In the genomic region with DNA sequence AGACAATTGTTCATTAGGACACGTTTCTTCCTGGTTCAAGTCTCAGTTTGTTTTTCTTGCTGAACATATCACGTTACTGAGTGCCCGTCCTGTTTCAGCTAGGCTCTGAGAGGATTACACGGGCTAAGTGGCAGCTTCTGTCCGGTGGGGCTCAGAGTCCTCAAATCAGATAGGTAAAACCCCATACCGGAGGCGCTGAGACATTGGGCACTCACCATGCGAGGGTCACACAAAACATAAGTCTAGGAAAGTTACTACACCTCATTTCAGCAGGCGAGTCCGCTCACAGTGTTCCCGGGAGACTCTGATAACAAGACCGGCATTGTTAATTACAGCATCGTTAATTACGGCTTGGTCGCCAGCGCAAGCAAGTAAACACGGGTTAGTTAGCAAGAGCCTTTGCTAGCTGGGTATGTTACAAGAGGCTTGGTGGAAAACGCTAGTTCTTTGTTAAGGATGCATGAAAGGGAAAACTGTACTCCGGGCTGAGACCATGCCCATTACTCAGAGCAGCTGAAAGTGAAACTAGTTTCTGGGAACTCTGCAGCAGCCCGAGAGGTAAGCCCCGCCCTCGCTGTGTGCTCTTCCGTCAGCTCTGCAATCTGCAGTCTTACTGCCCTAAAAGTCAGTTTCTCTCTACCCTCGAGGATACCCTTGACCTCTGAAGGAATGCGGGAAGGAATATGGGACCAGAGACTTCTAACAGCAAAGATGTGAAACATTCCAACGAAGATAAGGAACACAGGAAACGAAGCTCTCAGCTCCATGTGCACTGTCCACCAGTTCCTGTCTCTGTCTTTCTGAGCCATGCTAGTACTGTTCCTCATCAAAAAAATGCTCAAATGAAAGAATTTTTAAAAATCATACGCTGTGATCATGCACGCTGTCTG, we compare ENCODE assay signal across 8 mouse cellular contexts. TPM values are rescaled to one million over a fixed set of nuclear protein-coding genes. Genes with fewer than 3 reads are reported as not detected.
DNase-seq lines count a peak whose midpoint lies in the region; ATAC-seq and TF ChIP-seq lines count a peak whose summit lies in the region.

No protein-coding gene starts in this region.

- TF ChIP-seq CTCF in cortical plate, adult 2 months (IDR thresholded peaks at IDR 0.05; ENCODE audit: extremely low read depth, insufficient read depth, low read length), result no peak

- DNase-seq in gastrocnemius, postnatal 10 days, result peak; percentile 48
- peak; percentile 92 for DNase-seq in induced T-regulatory cell, adult 2 months (ENCODE audit: low read depth)
- DNase-seq in left cerebral cortex, postnatal 10 days (ENCODE audit: extremely low spot score in 1 of 2, low spot score in 2 of 2), result peak; percentile 21 to 62
- peak; percentile 37 to 43 for DNase-seq in right cerebral cortex, postnatal 10 days (ENCODE audit: low spot score in 2 of 2)
- peak; percentile 65 to 69 for DNase-seq in urinary bladder, postnatal 36 days (ENCODE audit: low spot score in 2 of 2)

- peak overlapping the region; percentile 90 for H3K4me3 ChIP-seq in cortical plate, adult 2 months (ENCODE audit: insufficient read depth, low read length)

- intact Hi-C loops in left cerebral cortex, postnatal 10 days (cut with DNase I), result no loop called here

- no peaks in the 10 kb centered on the region for H3K4me1 ChIP-seq in cortical plate, adult 2 months (ENCODE audit: control insufficient read depth, insufficient read depth, low read length)

- 0 out of 2 replicates have a peak overlapping the region, but pooled peaks have one; percentile 38 for H3K27ac ChIP-seq in cortical plate, adult 2 months (ENCODE audit: insufficient read depth, low read length)

- TF ChIP-seq POLR2A in cortical plate, adult 2 months (IDR thresholded peaks at IDR 0.05; ENCODE audit: extremely low read depth, insufficient read depth, low read length), result no peak

- peak; percentile 97 for ATAC-seq in activated CD4-positive, CD25-positive, alpha-beta regulatory T cell, adult 4 months
- peak; percentile 87 for ATAC-seq in megakaryocyte progenitor cell, adult 5-6 weeks (replicated peaks; ENCODE audit: poor library complexity)

RNA-seq across cellular contexts. Expression of gene Cggbp1, which starts 21.9 kb away (rescaled TPM):
- polyA plus RNA-seq in activated CD4-positive, CD25-positive, alpha-beta regulatory T cell, adult 4 months (2017; shearing (Covaris generic)), result 10 to 100 TPM; 45.1 to 53.3 TPM
- polyA plus RNA-seq in cortical plate, adult 2 months (2012; rRNA removed), result 34.2 and 36.7 TPM in 2 replicates
- 10 to 100 TPM; 40.8 to 45.4 TPM for total RNA-seq in gastrocnemius, postnatal 10 days (2021)
- total RNA-seq in left cerebral cortex, postnatal 10 days (2021), result 10 to 100 TPM; 53.6 to 58.1 TPM
- 119 and 134 TPM in 2 replicates for total RNA-seq in megakaryocyte progenitor cell, adult 5-6 weeks (2015)
- 81.9 and 107 TPM in 2 replicates for total RNA-seq in megakaryocyte progenitor cell, adult 5-6 weeks (2017)

RNA-seq across cellular contexts. Expression of gene Zfp654, which starts 22.2 kb away (rescaled TPM):
- 1 to 10 TPM; 8.9 to 9.8 TPM for polyA plus RNA-seq in activated CD4-positive, CD25-positive, alpha-beta regulatory T cell, adult 4 months (2017; shearing (Covaris generic))
- 9.0 and 9.1 TPM in 2 replicates for polyA plus RNA-seq in cortical plate, adult 2 months (2012; rRNA removed)
- 1 to 10 TPM; 7.5 to 8.1 TPM for total RNA-seq in gastrocnemius, postnatal 10 days (2021)
- 10 to 100 TPM; 13.1 to 14.4 TPM for total RNA-seq in left cerebral cortex, postnatal 10 days (2021)
- total RNA-seq in megakaryocyte progenitor cell, adult 5-6 weeks (2015), result 28.5 and 29.3 TPM in 2 replicates
- 12.6 and 19.9 TPM in 2 replicates for total RNA-seq in megakaryocyte progenitor cell, adult 5-6 weeks (2017)

Comparison
In these comparisons a context has a peak if more than half of its experiments do, and no peak if none do; other contexts are left out.
1. Peak in every context shown above with its lines: DNase-seq, ATAC-seq, H3K4me3 ChIP-seq and H3K27ac ChIP-seq.
2. DNase-seq: peak in every context shown above with its lines; median percentile 92 in induced T-regulatory cell, adult 2 months; 67 in urinary bladder, postnatal 36 days; 48 in gastrocnemius, postnatal 10 days; 42 in left cerebral cortex, postnatal 10 days; 40 in right cerebral cortex, postnatal 10 days.